In genomic region chr2:108160865-108161264, GRCm38 (mm10) we compare ENCODE assay signal across 24 mouse cellular contexts.
A peak's percentile ranks its signal among the peaks of the same experiment; 100 is the strongest.
DNase-seq lines count a peak whose midpoint lies in the region; ATAC-seq and TF ChIP-seq lines count a peak whose summit lies in the region.
"Had no signal": no experiment of that assay in that cellular context is flagged by ENCODE, and none has a peak within 500 bp of the region (broad histone marks: within the 10 kb centered on the region; RNA-seq: fewer than 3 reads in every experiment).

No protein-coding gene starts in this region.

- ATAC-seq in Patski: peak; percentile 54
- ATAC-seq in midbrain, embryonic 13.5 days: no peak
- ATAC-seq: CD4-positive, CD25-positive, alpha-beta regulatory T cell, adult 4 months; forebrain, embryonic 13.5 days; forebrain, embryonic 15.5 days; forebrain, postnatal 0 days had no signal

- 94% methylated on average over 3 of the region's 3 CpGs for WGBS in midbrain, embryonic 13.5 days

- H3K4me1 ChIP-seq in midbrain, embryonic 13.5 days (replicated peaks): no peaks in the 10 kb centered on the region
- H3K4me1 ChIP-seq: embryonic facial prominence, embryonic 10.5 days; embryonic facial prominence, embryonic 12.5 days; forebrain, embryonic 13.5 days; forebrain, embryonic 15.5 days had no signal

- no peak overlapping the region for H3K4me3 ChIP-seq in midbrain, embryonic 13.5 days (replicated peaks)
- H3K4me3 ChIP-seq: embryonic facial prominence, embryonic 10.5 days; embryonic facial prominence, embryonic 12.5 days; erythroblast, embryonic 14.5 days; forebrain, embryonic 13.5 days; forebrain, embryonic 15.5 days had no signal

- CTCF ChIA-PET in Patski (lab: Charles Lee): interaction anchor here (1.4 kb wide), 1 partner anchor 14 kb away, joined by 4 read pairs; no protein-coding TSS in a partner anchor

- H3K9ac ChIP-seq in midbrain, embryonic 13.5 days (replicated peaks): no peak overlapping the region
- H3K9ac ChIP-seq: embryonic facial prominence, embryonic 12.5 days; forebrain, embryonic 13.5 days; forebrain, embryonic 15.5 days; forebrain, postnatal 0 days had no signal

- no peaks in the 10 kb centered on the region for H3K9me3 ChIP-seq in midbrain, embryonic 13.5 days
- H3K9me3 ChIP-seq: embryonic facial prominence, embryonic 10.5 days; embryonic facial prominence, embryonic 12.5 days; forebrain, embryonic 13.5 days; forebrain, embryonic 15.5 days; G1E had no signal

- DNase-seq in Muller cell, postnatal 12 days (ENCODE audit: inconsistent ontology term): peak; percentile 96
- no peak for DNase-seq in Patski (ENCODE audit: low read depth, low spot score)
- DNase-seq in fibroblast of lung, adult 2 months (ENCODE audit: low read depth): peak; percentile 8
- DNase-seq in cerebellum, adult 8-10 months: no peak
- DNase-seq in retina, embryonic 14.5 days (ENCODE audit: low spot score): no peak
- DNase-seq: adrenal gland, adult 2 months; adrenal gland, postnatal 10 days; adrenal gland, postnatal 25 days; B cell, adult 2 months; cerebellum, adult 11 months; cerebellum, adult 18-20 months; cerebellum, adult 9-10 months; cerebellum, postnatal 10 days; cerebellum, postnatal 25 days; forebrain, postnatal 0 days had no signal

- no peaks in the 10 kb centered on the region for H3K27me3 ChIP-seq in Patski
- H3K27me3 ChIP-seq in midbrain, embryonic 13.5 days: no peaks in the 10 kb centered on the region
- H3K27me3 ChIP-seq: CH12.LX; embryonic facial prominence, embryonic 12.5 days; forebrain, embryonic 13.5 days; forebrain, embryonic 15.5 days had no signal

- no peaks in the 10 kb centered on the region for H3K36me3 ChIP-seq in midbrain, embryonic 13.5 days
- H3K36me3 ChIP-seq: embryonic facial prominence, embryonic 10.5 days; embryonic facial prominence, embryonic 12.5 days; forebrain, embryonic 15.5 days; G1E had no signal

- in situ Hi-C loops in Patski (cut with MboI; ENCODE audit: low pct_unique_long_range_greater_than_20kb): loop anchor here (25.0 kb wide), 1 partner anchor 1526 kb away; no protein-coding TSS in a partner anchor

- POLR2A ChIA-PET in Patski (lab: Charles Lee): interaction anchor here (0.5 kb wide), 1 partner anchor 619 kb away, joined by 5 read pairs; no protein-coding TSS in a partner anchor

- H3K27ac ChIP-seq in midbrain, embryonic 13.5 days: no peak overlapping the region
- H3K27ac ChIP-seq: embryonic facial prominence, embryonic 10.5 days; embryonic facial prominence, embryonic 12.5 days; forebrain, embryonic 13.5 days; forebrain, embryonic 15.5 days had no signal

- no peak for TF ChIP-seq CTCF in Patski (IDR thresholded peaks at IDR 0.05)

- H3K4me2 ChIP-seq in midbrain, embryonic 13.5 days (replicated peaks): no peak overlapping the region
- H3K4me2 ChIP-seq: embryonic facial prominence, embryonic 12.5 days; forebrain, embryonic 13.5 days; forebrain, embryonic 15.5 days had no signal

Comparison
In these comparisons a context has a peak if more than half of its experiments do, and no peak if none do; other contexts are left out.
1. DNase-seq: peak in Muller cell, postnatal 12 days (single experiment) and fibroblast of lung, adult 2 months (single experiment); none in Patski (single experiment), cerebellum, adult 8-10 months (single experiment) and retina, embryonic 14.5 days (single experiment).